Mouse (Mus musculus) kidney, postnatal 14 days (tissue): Measurements from ENCODE around the gene Disp2.

ENCODE experiments used
- DNase-seq: peaks from one replicate; pipeline ENCODE4 v3.0.0; 2022; ENCODE audit warnings: mixed read lengths

Disp2 gene

GRCm38 (mm10) chr2:118759828-118760227 lies 19.7 kb upstream of the Disp2 start:
- peak; percentile 74 for DNase-seq

- no peak for DNase-seq
These were observed 19.1 kb upstream of the Disp2 start for GRCm38 (mm10) chr2:118760311-118761025.

- DNase-seq, result no peak
These were observed 18.2 kb upstream of the Disp2 start for GRCm38 (mm10) chr2:118761358-118761757.

GRCm38 (mm10) chr2:118761906-118762783 lies 17.4 kb upstream of the Disp2 start, which contains the start of gene Ccdc9b:
Ccdc9b (minus strand) TSS chr2:118762661.
- peak; percentile 96 for DNase-seq

- DNase-seq, result no peak
These were observed 16.8 kb upstream of the Disp2 start for GRCm38 (mm10) chr2:118762784-118763148.

- peak; percentile 62 for DNase-seq
These were observed 16.1 kb upstream of the Disp2 start for GRCm38 (mm10) chr2:118763469-118763868.

- DNase-seq, result peak; percentile 62
These were observed 15.3 kb upstream of the Disp2 start for GRCm38 (mm10) chr2:118764094-118764831.

- DNase-seq, result no peak
These were observed 14.6 kb upstream of the Disp2 start for GRCm38 (mm10) chr2:118764875-118765274.

GRCm38 (mm10) chr2:118766041-118767033 lies 13.2 kb upstream of the Disp2 start:
- DNase-seq, result no peak

- DNase-seq, result no peak
These were observed 7.2 kb upstream of the Disp2 start, which contains the start of gene Phgr1 for GRCm38 (mm10) chr2:118772158-118772874. Phgr1 (plus strand) TSS chr2:118772769.

GRCm38 (mm10) chr2:118774536-118774935 lies 5.0 kb upstream of the Disp2 start:
- DNase-seq, result no peak

GRCm38 (mm10) chr2:118775396-118775795 lies 4.1 kb upstream of the Disp2 start:
- no peak for DNase-seq

GRCm38 (mm10) chr2:118775846-118776245 lies 3.7 kb upstream of the Disp2 start:
- peak; percentile 17 for DNase-seq

GRCm38 (mm10) chr2:118776295-118776694 lies 3.2 kb upstream of the Disp2 start:
- no peak for DNase-seq

- no peak for DNase-seq
These were observed 1.1 kb upstream of the Disp2 start for GRCm38 (mm10) chr2:118778418-118778817.

- DNase-seq, result no peak
These were observed 454 bp upstream of the Disp2 start for GRCm38 (mm10) chr2:118779065-118779464.

- no peak for DNase-seq
These were observed 1.6 kb downstream of the Disp2 start for GRCm38 (mm10) chr2:118781115-118781514.

GRCm38 (mm10) chr2:118782303-118782702 lies 2.8 kb downstream of the Disp2 start:
- no peak for DNase-seq

GRCm38 (mm10) chr2:118783093-118783492 lies 3.6 kb downstream of the Disp2 start:
- no peak for DNase-seq

GRCm38 (mm10) chr2:118783663-118784062 lies 4.1 kb downstream of the Disp2 start:
- no peak for DNase-seq

GRCm38 (mm10) chr2:118786525-118786924 lies 7.0 kb downstream of the Disp2 start:
- no peak for DNase-seq
